Mouse (Mus musculus) kidney, embryonic 14.5 days (tissue): ENCODE results near the gene Gm2115. TPM values are rescaled to one million over a fixed set of nuclear protein-coding genes. Genes with fewer than 3 reads are reported as not detected.

Experiments
- ATAC-seq: fragments of 200-750 bp; cut with Nextera tagmentation; 2 replicates; pipeline ENCODE4 v1.8.0; 2017; ENCODE audit warnings: moderate number of reproducible peaks, mild to moderate bottlenecking, moderate TSS enrichment, moderate library complexity; ENCODE audit not compliant: low FRiP score, low TSS enrichment
- H3K27ac ChIP-seq: fragments of 300-500 bp; sonication (generic); 2 replicates; pipeline ENCODE4 v1.5.1; 2014; ENCODE audit warnings: low read depth, mild to moderate bottlenecking, low read length, moderate library complexity, mixed read lengths
- H3K27me3 ChIP-seq: fragments of 300-500 bp; sonication (generic); 2 replicates; pipeline ENCODE4 v1.6.1; 2014; ENCODE audit warnings: mild to moderate bottlenecking, low read length; ENCODE audit not compliant: control insufficient read depth, insufficient read depth
- H3K36me3 ChIP-seq: fragments of 300-500 bp; sonication (generic); 2 replicates; pipeline ENCODE4 v1.6.1; 2014; ENCODE audit warnings: low read length, mixed read lengths; ENCODE audit not compliant: control insufficient read depth, insufficient read depth
- H3K4me1 ChIP-seq: fragments of 300-500 bp; sonication (generic); 2 replicates; pipeline ENCODE4 v1.6.1; 2014; ENCODE audit warnings: low read length, mixed read lengths; ENCODE audit not compliant: control insufficient read depth, insufficient read depth
- H3K4me2 ChIP-seq: fragments of 300-500 bp; sonication (generic); replicated peaks from 2 replicates; pipeline ENCODE4 v1.6.1; 2014; ENCODE audit warnings: low read depth, mild to moderate bottlenecking, low read length
- H3K4me3 ChIP-seq: fragments of 300-500 bp; sonication (generic); 2 replicates; pipeline ENCODE4 v1.5.1; 2014; ENCODE audit warnings: mild to moderate bottlenecking, low read length
- H3K9ac ChIP-seq: fragments of 300-500 bp; sonication (generic); 2 replicates; pipeline ENCODE4 v1.6.1; 2014; ENCODE audit warnings: low read depth, mild to moderate bottlenecking, low read length, moderate library complexity
- H3K9me3 ChIP-seq: fragments of 300-500 bp; sonication (generic); 2 replicates; pipeline ENCODE4 v1.6.1; 2016; ENCODE audit warnings: low read length; ENCODE audit not compliant: control insufficient read depth
- WGBS: fragments of 180-500 bp; shearing (Covaris S2); extraction: QIAGEN DNeasy Blood & Tissue Kit; methylation state at CpG from one replicate; pipeline ENCODE4 v1.1.7; 2014; 5-methylcytosine and 5-hydroxymethylcytosine counted together
- polyA plus RNA-seq: library from polyadenylated mRNA; unstranded; fragments of >200 nt; fragmentation: Nextera tagmentation; extraction: Ambion mirVana; gene quantifications from 2 replicates; pipeline ENCODE4 v1.2.1, GENCODE M21; 2014

The Gm2115 gene
- 0.07 TPM in 2 replicates for polyA plus RNA-seq

DNA sequence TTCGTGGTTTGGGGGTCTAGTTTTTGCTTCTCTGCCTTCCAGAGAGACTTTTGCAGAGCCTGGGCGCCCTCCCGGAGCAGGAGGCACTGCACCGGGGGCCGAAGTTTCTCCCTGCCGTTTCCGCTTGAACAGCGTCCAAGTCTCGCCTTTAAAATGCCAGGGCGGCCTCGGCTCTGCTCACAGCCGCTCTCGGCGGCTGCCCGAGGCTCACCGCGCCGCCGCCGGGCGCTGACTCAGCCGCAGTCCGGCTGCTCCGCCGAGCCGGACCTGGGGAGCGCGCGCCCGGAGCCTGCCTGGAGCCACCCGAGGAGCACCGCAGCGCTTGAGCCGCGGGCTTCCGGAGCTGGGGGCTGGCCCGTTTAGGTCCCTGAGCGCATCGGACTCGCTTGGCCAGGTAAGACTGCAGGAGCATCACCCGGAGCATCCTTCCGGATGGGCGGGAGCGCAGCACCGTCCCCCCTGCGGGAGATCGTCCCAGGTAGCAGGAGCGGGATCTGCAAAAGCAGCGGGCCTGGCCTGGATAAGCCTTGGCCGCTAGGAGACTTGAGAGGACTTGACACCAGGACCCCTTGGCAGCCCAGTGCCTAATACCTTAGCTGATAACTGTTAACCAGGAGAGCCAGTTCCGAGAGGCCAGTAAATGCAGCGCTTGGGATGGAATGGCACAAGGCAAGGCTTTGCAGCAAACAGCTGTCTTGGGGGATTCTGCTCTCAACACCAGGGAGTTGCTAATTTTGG lies at the start of gene Gm2115:
Gene Gm2115 (plus strand): TSS at position 159 of the 738 bp plus-strand sequence.
- Histone ChIP-seq H3K4me1 (0 out of 2 replicates have a peak, but pooled peaks cover 5% of the 10 kb centered on the region), H3K9me3 (no peaks in the 10 kb centered on the region), H3K27ac (no peak within 1 kb of the TSS), H3K36me3 (no peaks in the 10 kb centered on the region), H3K4me3 (peak within 1 kb of the TSS; percentile 41), H3K4me2 (peak within 1 kb of the TSS; percentile 72), H3K9ac (peak within 1 kb of the TSS; percentile 47; the same call in 1 of the 2 replicates), H3K27me3 (peaks cover 21% of the 10 kb centered on the region)
- peak; percentile 86 for ATAC-seq
- WGBS: under 1% methylated on average over 52 of the region's 52 CpGs

DNA sequence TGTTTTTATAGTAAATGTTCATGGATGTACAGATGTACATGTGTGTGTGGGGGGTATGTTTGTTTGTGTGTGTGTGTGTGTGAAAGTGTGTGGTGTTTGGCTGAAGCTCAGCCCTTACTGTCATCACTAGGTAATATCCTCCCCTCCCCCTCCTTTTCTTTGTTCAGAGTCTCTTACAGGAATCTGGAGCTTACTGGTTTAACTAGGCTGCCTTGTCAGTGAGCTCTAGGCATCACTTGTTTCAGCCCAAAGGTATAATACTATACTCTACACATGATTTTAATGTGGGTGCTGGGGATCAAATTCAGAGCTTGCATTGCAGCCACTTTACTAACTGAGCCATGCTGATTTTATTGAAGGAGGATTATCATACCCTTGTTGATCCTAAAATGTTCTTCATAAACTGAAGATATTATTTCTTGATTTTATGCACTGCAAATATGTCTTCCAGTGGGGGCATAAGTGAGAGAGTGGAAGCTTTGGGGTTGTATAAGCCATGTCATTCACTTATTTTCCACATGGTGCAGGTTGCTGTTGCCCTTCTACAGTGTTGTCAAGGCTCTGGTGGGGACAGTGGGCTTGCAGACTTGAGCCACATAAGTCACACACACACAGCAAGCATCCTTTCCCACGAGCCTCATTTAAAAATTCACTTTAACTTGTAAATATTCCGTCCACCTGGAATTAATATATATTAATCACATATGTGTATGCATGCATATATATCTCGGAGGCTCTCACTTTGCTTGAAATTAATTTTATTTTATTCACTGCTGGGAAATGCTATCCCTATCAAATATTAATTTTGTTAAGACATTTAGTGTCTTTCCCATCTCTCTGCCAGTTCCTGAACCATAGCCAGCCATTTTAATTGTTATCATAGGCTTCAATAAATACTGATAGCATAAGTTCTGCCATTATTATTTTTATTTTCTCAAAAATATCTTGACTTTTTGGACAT lies 45.0 kb upstream of the Gm2115 start:
- no peak overlapping the region for H3K9ac ChIP-seq
- WGBS: 73% methylated on average over 3 of the region's 3 CpGs
- no peaks in the 10 kb centered on the region for H3K27me3 ChIP-seq

GRCm38 (mm10) chr7:84486485-84486884 lies 42.3 kb upstream of the Gm2115 start:
- ATAC-seq: peak; percentile 57; the same call in 1 of the 2 replicates
- H3K27me3 ChIP-seq: no peaks in the 10 kb centered on the region

More for the DNA sequence above, 45.0 kb upstream of the Gm2115 start:
- H3K36me3 ChIP-seq: no peaks in the 10 kb centered on the region
- H3K27ac ChIP-seq: no peak overlapping the region
- no peak for ATAC-seq
- H3K4me1 ChIP-seq: no peaks in the 10 kb centered on the region
- no peaks in the 10 kb centered on the region for H3K9me3 ChIP-seq
- H3K4me3 ChIP-seq: no peak overlapping the region
- no peak overlapping the region for H3K4me2 ChIP-seq

GRCm38 (mm10) chr7:84503163-84503562 lies 25.6 kb upstream of the Gm2115 start:
- 97% methylated on average over 1 of the region's 1 CpGs for WGBS
- no peaks in the 10 kb centered on the region for H3K9me3 ChIP-seq
- no peaks in the 10 kb centered on the region for H3K36me3 ChIP-seq
- H3K4me3 ChIP-seq: no peak overlapping the region
- no peak overlapping the region for H3K9ac ChIP-seq
- no peak overlapping the region for H3K27ac ChIP-seq
- H3K4me2 ChIP-seq: no peak overlapping the region
- no peak for ATAC-seq
- H3K27me3 ChIP-seq: no peaks in the 10 kb centered on the region
- no peaks in the 10 kb centered on the region for H3K4me1 ChIP-seq

More at GRCm38 (mm10) chr7:84486485-84486884, 42.3 kb upstream of the Gm2115 start:
- no peaks in the 10 kb centered on the region for H3K36me3 ChIP-seq
- no peak overlapping the region for H3K4me2 ChIP-seq
- WGBS: 58% methylated on average over 2 of the region's 2 CpGs
- no peaks in the 10 kb centered on the region for H3K9me3 ChIP-seq
- no peaks in the 10 kb centered on the region for H3K4me1 ChIP-seq
- H3K4me3 ChIP-seq: no peak overlapping the region
- H3K9ac ChIP-seq: no peak overlapping the region
- H3K27ac ChIP-seq: no peak overlapping the region

DNA sequence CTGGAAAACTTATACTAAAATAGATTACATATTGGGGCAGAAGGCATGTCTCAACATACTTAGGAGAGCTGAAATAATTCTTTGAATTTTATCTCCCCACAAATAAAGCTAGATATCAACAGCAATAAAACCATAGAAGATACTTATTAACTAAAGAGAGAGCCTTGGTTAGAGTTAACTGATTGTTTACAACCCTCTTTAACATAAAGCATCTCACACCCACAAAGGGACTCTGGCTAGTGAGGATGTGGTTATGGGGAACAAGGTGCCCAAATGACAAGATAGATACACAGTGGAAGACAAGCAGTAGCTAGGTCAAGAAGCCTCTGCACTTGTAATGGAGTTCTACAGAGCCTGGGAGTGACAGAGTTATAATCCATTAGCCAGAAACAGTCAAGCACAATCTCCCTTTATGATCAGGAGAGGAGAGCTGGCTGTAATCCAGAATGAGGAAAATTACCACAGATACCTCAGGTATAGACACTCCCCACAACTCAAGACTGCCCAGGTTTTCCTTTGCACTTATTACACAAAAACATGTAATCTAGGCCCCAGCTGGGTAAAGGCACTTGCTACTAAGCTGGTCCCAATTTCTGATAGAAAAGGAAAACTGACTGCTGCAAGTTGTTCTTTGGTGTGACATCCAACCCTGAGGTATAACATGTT lies 10.1 kb upstream of the Gm2115 start:
- H3K9me3 ChIP-seq: no peaks in the 10 kb centered on the region
- no peak overlapping the region for H3K4me2 ChIP-seq
- H3K4me3 ChIP-seq: no peak overlapping the region
- no peak for ATAC-seq
- no peak overlapping the region for H3K9ac ChIP-seq
- H3K36me3 ChIP-seq: no peaks in the 10 kb centered on the region
- H3K27me3 ChIP-seq: no peaks in the 10 kb centered on the region; the same call in 1 of the 2 replicates
- H3K4me1 ChIP-seq: no peaks in the 10 kb centered on the region
- H3K27ac ChIP-seq: no peak overlapping the region

DNA sequence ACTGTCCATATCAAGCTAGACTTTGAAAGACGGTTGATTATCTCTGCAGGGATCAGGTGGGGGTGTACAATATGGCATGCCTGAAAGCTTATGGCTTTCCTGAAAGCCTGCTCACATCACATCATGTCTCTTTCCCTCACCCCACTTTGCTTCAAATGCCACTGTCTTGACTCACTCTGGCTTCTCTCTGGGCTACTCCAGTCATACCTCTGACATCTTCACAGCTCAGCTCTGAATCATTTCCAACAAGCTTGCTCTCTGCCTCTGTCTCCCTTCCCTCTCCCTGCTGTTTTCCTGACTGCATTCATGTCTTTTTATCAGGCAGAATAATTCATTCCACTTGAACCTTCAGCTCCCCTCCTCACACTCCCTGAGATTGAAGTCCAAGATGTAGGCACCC lies 7.4 kb upstream of the Gm2115 start:
- Histone ChIP-seq H3K4me2 (no peak overlapping the region), H3K4me3 (no peak overlapping the region), H3K27ac (no peak overlapping the region), H3K9ac (no peak overlapping the region), H3K27me3 (no peaks in the 10 kb centered on the region; the same call in 1 of the 2 replicates), H3K4me1 (no peaks in the 10 kb centered on the region), H3K36me3 (no peaks in the 10 kb centered on the region), H3K9me3 (no peaks in the 10 kb centered on the region)
- no peak for ATAC-seq
- WGBS: 77% methylated on average over 1 of the region's 1 CpGs

DNA sequence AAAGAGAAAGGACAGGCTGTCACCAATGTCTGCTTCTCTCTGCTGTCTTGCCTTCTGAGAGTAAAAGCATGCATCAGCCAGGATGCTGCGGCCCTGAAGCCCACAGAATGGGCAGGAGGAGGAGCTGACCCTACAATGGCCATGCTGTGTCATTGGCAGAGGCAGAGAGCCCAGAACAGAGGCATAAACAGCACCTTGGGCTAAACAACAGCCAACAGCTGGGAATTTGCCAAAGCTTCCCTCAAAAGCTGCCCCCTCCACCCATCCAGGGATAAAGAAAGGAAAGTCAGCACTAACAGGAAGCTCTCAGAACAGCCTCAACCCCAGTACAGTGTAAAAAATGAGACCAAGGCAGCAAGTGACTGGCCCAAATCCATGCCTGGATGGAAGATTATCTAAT lies 6.3 kb upstream of the Gm2115 start:
- H3K4me3 ChIP-seq: no peak overlapping the region
- no peaks in the 10 kb centered on the region; the same call in 1 of the 2 replicates for H3K27me3 ChIP-seq
- 56% methylated on average over 1 of the region's 1 CpGs for WGBS
- no peak for ATAC-seq
- H3K4me1 ChIP-seq: no peaks in the 10 kb centered on the region
- H3K4me2 ChIP-seq: no peak overlapping the region
- H3K36me3 ChIP-seq: no peaks in the 10 kb centered on the region
- no peak overlapping the region for H3K9ac ChIP-seq
- no peaks in the 10 kb centered on the region for H3K9me3 ChIP-seq
- H3K27ac ChIP-seq: no peak overlapping the region

- Histone ChIP-seq H3K4me1 (0 out of 2 replicates have a peak, but pooled peaks cover 5% of the 10 kb centered on the region), H3K27me3 (peaks cover 21% of the 10 kb centered on the region), H3K9ac (no peak overlapping the region), H3K4me2 (no peak overlapping the region), H3K4me3 (no peak overlapping the region), H3K9me3 (no peaks in the 10 kb centered on the region), H3K27ac (no peak overlapping the region), H3K36me3 (no peaks in the 10 kb centered on the region)
- 50% methylated on average over 1 of the region's 1 CpGs for WGBS
- ATAC-seq: no peak
These were observed 2.6 kb upstream of the Gm2115 start for GRCm38 (mm10) chr7:84526171-84526570.
